Mouse (Mus musculus) kidney, adult 2 months (tissue): ENCODE measurements at regions not wholly inside any gene's neighbourhood (a gene's known extent, or its start where the extent isn't known, plus 50 kb on each side); places are given as distances from the start of the nearest gene placed in this dataset.

Experiments used
- CTCF ChIP-seq: fragments of 200-500 bp; conservative IDR thresholded peaks from 2 replicates; pipeline ENCODE4 v1.5.1; 2011; ENCODE audit warnings: low read depth, mild to moderate bottlenecking, control low read depth, low read length, moderate library complexity, mixed read lengths; ENCODE audit not compliant: insufficient read depth, insufficient read length
- POLR2A ChIP-seq: fragments of 200-500 bp; IDR thresholded peaks from one replicate; pipeline ENCODE4 v1.6.1; 2011; ENCODE audit warnings: low read depth, low read length, control low read depth

DNA sequence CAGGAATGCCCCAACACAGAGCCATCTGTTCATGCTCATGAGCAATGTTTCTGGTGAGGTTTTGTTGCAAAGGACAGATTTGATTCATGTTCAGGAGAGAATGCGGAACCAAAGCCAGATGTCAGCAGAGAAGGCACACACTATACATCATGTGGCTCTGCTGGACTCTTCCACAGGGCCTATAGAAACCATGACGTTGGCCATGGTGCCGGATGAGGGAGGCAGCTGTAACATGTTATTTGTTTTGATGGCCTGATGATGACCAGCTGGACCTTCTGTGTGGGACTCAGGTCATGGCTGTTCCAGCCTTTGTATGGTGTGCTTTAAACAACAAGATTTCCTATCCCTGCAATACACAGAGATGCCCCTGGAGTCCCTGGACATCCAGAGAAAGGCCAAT is 105.5 kb upstream of the Tcerg1l start:
- TF ChIP-seq POLR2A (no peak), CTCF (no peak)
